ENCODE assay signal across 15 mouse cellular contexts in the genomic region with DNA sequence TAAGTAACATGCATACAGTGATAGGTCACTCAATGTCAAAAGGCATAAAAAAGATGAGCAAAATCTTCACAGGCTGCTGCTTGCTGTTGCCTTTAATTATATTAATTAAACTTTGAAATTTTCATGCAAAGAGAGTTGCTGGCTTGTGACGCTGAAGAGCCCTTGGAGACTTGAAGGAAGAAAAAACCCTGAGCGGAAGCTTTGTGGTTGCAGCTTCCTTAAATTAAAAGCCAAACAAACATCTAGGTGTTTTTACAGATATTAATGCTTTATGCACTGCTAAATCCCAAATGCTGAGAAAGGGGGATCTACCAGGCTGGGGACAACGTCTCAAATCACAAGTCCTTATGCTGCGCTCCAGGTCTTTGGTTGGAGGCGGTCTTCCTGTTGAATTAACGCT.
"Had no signal": no experiment of that assay in that cellular context is flagged by ENCODE, and none has a peak within 500 bp of the region (broad histone marks: within the 10 kb centered on the region; RNA-seq: fewer than 3 reads in every experiment).

No protein-coding gene starts in this region.

- H3K27me3 ChIP-seq: kidney, embryonic 15.5 days; liver, embryonic 15.5 days; megakaryocyte, embryonic 14.5 days had no signal

- H3K27ac ChIP-seq: kidney, embryonic 15.5 days; limb, embryonic 10.5 days; liver, embryonic 15.5 days had no signal

- H3K4me1 ChIP-seq: kidney, embryonic 15.5 days; limb, embryonic 10.5 days; liver, embryonic 15.5 days; megakaryocyte, embryonic 14.5 days had no signal

- H3K9ac ChIP-seq: kidney, embryonic 15.5 days; liver, embryonic 15.5 days had no signal

- DNase-seq: kidney, adult 11 months; kidney, postnatal 14 days; lung, adult 2 months; lung, postnatal 36 days; thymus, adult 2 months; thymus, postnatal 25 days had no signal

- ATAC-seq: inflammation-experienced regulatory T-cells, adult 6 months; lung, postnatal 0 days; midbrain, embryonic 16.5 days had no signal

- H3K4me3 ChIP-seq: kidney, embryonic 15.5 days; limb, embryonic 10.5 days; liver, embryonic 15.5 days; megakaryocyte, embryonic 14.5 days had no signal

- H3K9me3 ChIP-seq: kidney, embryonic 15.5 days; limb, embryonic 10.5 days; liver, embryonic 15.5 days; megakaryocyte, embryonic 14.5 days had no signal

- H3K4me2 ChIP-seq: kidney, embryonic 15.5 days; liver, embryonic 11.5 days; liver, embryonic 15.5 days; midbrain, embryonic 11.5 days had no signal
